Mouse (Mus musculus) heart, adult 2 months (tissue): Measurements from ENCODE around the gene Gm11172.

Source experiments
- CTCF ChIP-seq: fragments of 200-600 bp; IDR thresholded peaks from 2 replicates; pipeline ENCODE4 v1.8.1; 2022; ENCODE audit warnings: antibody characterized with exemption, mild to moderate bottlenecking, moderate library complexity
- EP300 ChIP-seq: fragments of 200-500 bp; IDR thresholded peaks from 2 replicates; pipeline ENCODE4 v1.6.1; 2011; ENCODE audit warnings: low read depth, low read length, control low read depth; ENCODE audit not compliant: insufficient read depth

DNA sequence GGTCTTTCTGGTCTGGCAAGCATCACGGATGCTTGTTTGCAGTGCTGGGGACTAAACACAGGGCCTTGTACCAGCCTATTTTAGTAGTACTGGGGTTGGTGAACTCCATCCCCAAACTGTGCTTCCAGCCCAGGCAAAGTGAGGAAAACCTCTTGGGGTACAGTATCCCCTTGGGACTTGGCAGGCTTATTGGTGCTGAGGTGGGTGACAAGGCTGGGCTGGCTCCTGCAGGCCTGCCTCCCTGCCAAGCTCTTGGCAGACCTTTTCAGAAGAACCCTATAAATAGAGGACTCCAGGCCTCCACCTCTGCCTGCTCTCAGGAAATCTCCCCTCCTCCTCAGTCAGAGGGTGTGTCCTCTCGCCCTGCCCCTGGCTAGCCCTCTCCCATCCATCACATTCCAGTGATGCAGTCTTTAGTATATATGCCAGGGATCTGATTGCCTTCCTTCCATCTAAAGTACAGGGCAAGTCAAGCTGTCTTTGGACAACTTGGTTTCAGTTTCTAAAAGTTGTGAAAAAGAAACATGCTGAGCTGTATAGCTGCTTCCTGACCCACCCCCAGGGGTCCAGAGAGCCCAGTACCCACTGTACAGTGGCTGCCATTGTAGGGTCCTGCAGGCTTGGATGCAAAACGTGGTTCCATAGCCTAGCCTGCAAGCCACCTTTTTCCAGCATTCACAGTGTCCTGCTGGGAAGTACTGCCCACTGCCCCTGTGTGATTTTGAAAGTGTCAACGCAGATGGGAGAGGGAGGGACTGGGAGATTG, 25.8 kb upstream of the Gm11172 start:
- TF ChIP-seq CTCF (no peak), EP300 (no peak)
